Mouse (Mus musculus) liver, adult 2 months (tissue): ENCODE measurements at regions not wholly inside any gene's neighbourhood (a gene's known extent, or its start where the extent isn't known, plus 50 kb on each side); places are given as distances from the start of the nearest gene placed in this dataset.

ENCODE experiments used
- CTCF ChIP-seq: fragments of 200-500 bp; IDR thresholded peaks from 2 replicates; pipeline ENCODE4 v1.5.1; 2011; ENCODE audit warnings: low read depth, low read length, control low read depth
- POLR2A ChIP-seq: fragments of 200-500 bp; IDR thresholded peaks from 2 replicates; pipeline ENCODE4 v1.6.1; 2011; ENCODE audit warnings: low read length, control low read depth; ENCODE audit not compliant: insufficient read depth; ENCODE audit errors: extremely low read depth

GRCm38 (mm10) chr14:105841888-105842287 is 54.7 kb downstream of the Spry2 start:
- no peak for TF ChIP-seq CTCF
- no peak for TF ChIP-seq POLR2A
